Mouse (Mus musculus) liver, postnatal 0 days (tissue): ENCODE measurements around the gene Armc5. TPM values are rescaled to one million over a fixed set of nuclear protein-coding genes. Genes with fewer than 3 reads are reported as not detected.

Source experiments
- ATAC-seq: fragments of 200-750 bp; cut with Nextera tagmentation; 2 replicates; pipeline ENCODE4 v1.8.0; 2017; ENCODE audit warnings: mild to moderate bottlenecking, moderate library complexity
- DNase-seq: peaks from one replicate; pipeline ENCODE4 v3.0.0-alpha.2; 2016
- H3K27ac ChIP-seq: fragments of 300-500 bp; sonication (generic); 2 replicates; pipeline ENCODE4 v1.5.1; 2014; ENCODE audit warnings: antibody characterized with exemption, moderate library complexity, mild to moderate bottlenecking, low read depth
- H3K27me3 ChIP-seq: fragments of 300-500 bp; sonication (generic); 2 replicates; pipeline ENCODE4 v1.6.1; 2014; ENCODE audit warnings: low read length, control low read depth, mixed read lengths; ENCODE audit not compliant: insufficient read depth
- H3K36me3 ChIP-seq: fragments of 300-500 bp; sonication (generic); replicated peaks from 2 replicates; pipeline ENCODE4 v1.6.1; 2014; ENCODE audit warnings: mild to moderate bottlenecking, control low read depth, low read length, moderate library complexity, mixed read lengths; ENCODE audit not compliant: insufficient read depth
- H3K4me1 ChIP-seq: fragments of 300-500 bp; sonication (generic); 2 replicates; pipeline ENCODE4 v1.6.1; 2014; ENCODE audit warnings: antibody characterized with exemption, mild to moderate bottlenecking, control low read depth; ENCODE audit not compliant: insufficient read depth
- H3K4me2 ChIP-seq: fragments of 300-500 bp; sonication (generic); 2 replicates; pipeline ENCODE4 v1.6.1; 2014; ENCODE audit warnings: low read depth, mild to moderate bottlenecking, low read length, moderate library complexity, mixed read lengths
- H3K4me3 ChIP-seq: fragments of 300-500 bp; sonication (generic); 2 replicates; pipeline ENCODE4 v1.5.1; 2014; ENCODE audit warnings: low read depth, low read length
- H3K9ac ChIP-seq: fragments of 300-500 bp; sonication (generic); replicated peaks from 2 replicates; pipeline ENCODE4 v1.6.1; 2014; ENCODE audit warnings: mild to moderate bottlenecking, moderate library complexity
- H3K9me3 ChIP-seq: fragments of 300-500 bp; sonication (generic); 2 replicates; pipeline ENCODE4 v1.6.1; 2016; ENCODE audit warnings: mild to moderate bottlenecking, control low read depth, low read length, mixed read lengths
- CTCF ChIP-seq: sonication (generic); IDR thresholded peaks from 2 replicates; pipeline ENCODE4 v1.5.1; 2016; ENCODE audit warnings: antibody characterized with exemption, low read depth
- EP300 ChIP-seq: IDR thresholded peaks from 2 replicates; pipeline ENCODE4 v1.6.1; 2016; ENCODE audit warnings: antibody characterized with exemption, low read depth, mild to moderate bottlenecking
- WGBS: fragments of 180-500 bp; shearing (Covaris S2); extraction: QIAGEN DNeasy Blood & Tissue Kit; methylation state at CpG from one replicate; pipeline ENCODE4 v1.1.7; 2014; ENCODE audit not compliant: insufficient replicate concordance; 5-methylcytosine and 5-hydroxymethylcytosine counted together
- microRNA-seq: library from miRNA; unstranded; fragments of <30 nt; microRNA quantifications from one replicate; pipeline ENCODE4, GENCODE M21; 2016
- polyA plus RNA-seq: library from polyadenylated mRNA; unstranded; fragments of >200 nt; fragmentation: Nextera tagmentation; extraction: Ambion mirVana; gene quantifications from 2 replicates; pipeline ENCODE4 v1.2.1, GENCODE M21; 2015

The Armc5 gene
- polyA plus RNA-seq, 1 experiment from 2014 or later: 5.6 TPM

- TF ChIP-seq EP300 (no peak), CTCF (no peak)
- no peak overlapping the region for H3K9ac ChIP-seq
- peaks cover 39% of the 10 kb centered on the region for H3K36me3 ChIP-seq
- 88% methylated on average over 8 of the region's 8 CpGs for WGBS
- no peak overlapping the region for H3K27ac ChIP-seq
- no peaks in the 10 kb centered on the region for H3K9me3 ChIP-seq
- no peak overlapping the region for H3K4me2 ChIP-seq
- no peaks in the 10 kb centered on the region for H3K27me3 ChIP-seq
- DNase-seq (no peak), ATAC-seq (no peak)
- H3K4me3 ChIP-seq: no peak overlapping the region
- H3K4me1 ChIP-seq: peaks cover 24% of the 10 kb centered on the region
These were observed 47.9 kb downstream of the Armc5 start for GRCm38 (mm10) chr7:128285060-128285459.

GRCm38 (mm10) chr7:128288923-128289544, 51.9 kb downstream of the Armc5 start:
- peak overlapping the region; percentile 44 for H3K4me3 ChIP-seq
- H3K36me3 ChIP-seq: peaks cover 39% of the 10 kb centered on the region
- ATAC-seq: peak; percentile 96

More at GRCm38 (mm10) chr7:128288923-128289544, 51.9 kb downstream of the Armc5 start:
- Histone ChIP-seq H3K27me3 (no peaks in the 10 kb centered on the region), H3K4me2 (peak overlapping the region; percentile 71), H3K9ac (peak overlapping the region; percentile 62), H3K4me1 (peaks cover 30% of the 10 kb centered on the region), H3K9me3 (no peaks in the 10 kb centered on the region), H3K27ac (peak overlapping the region; percentile 84)
- peak; percentile 65 for DNase-seq
- WGBS: 39% methylated on average over 9 of the region's 9 CpGs
- TF ChIP-seq CTCF (peak; percentile 71), EP300 (peak; percentile 94)

Small RNA genes lying within 50 kb of the gene (microRNA-seq; reads per million reads assigned to microRNA genes)
- gene Mir3103: not detected

Other genes with a start within 250 kb of the Armc5 start
- gene Pycard, start 243.5 kb upstream of the Armc5 start, polyA plus RNA-seq: 25.8 TPM in 2 replicates
- 0.12 TPM in 1 of 2 replicates, not detected in the other for gene Trim72, start 233.4 kb upstream of the Armc5 start, polyA plus RNA-seq
- gene Itgam, start 174.7 kb upstream of the Armc5 start, polyA plus RNA-seq: 5.1 and 6.1 TPM in 2 replicates
- 0.51 TPM in 1 of 2 replicates, not detected in the other for gene Gm49368, start 174.7 kb upstream of the Armc5 start, polyA plus RNA-seq
- 0.26 and 0.34 TPM in 2 replicates for gene Itgax, start 107.8 kb upstream of the Armc5 start, polyA plus RNA-seq
- 0.28 and 0.31 TPM in 2 replicates for gene Itgad, start 83.0 kb upstream of the Armc5 start, polyA plus RNA-seq
- gene Cox6a2, start 31.0 kb upstream of the Armc5 start, polyA plus RNA-seq: 1.1 and 15.6 TPM in 2 replicates
- 1.7 and 2.2 TPM in 2 replicates for gene 9130023H24Rik, start 689 bp downstream of the Armc5 start, polyA plus RNA-seq
- gene Tgfb1i1, start 9.5 kb downstream of the Armc5 start, polyA plus RNA-seq: 10.1 and 10.4 TPM in 2 replicates
- gene Slc5a2, start 28.3 kb downstream of the Armc5 start, polyA plus RNA-seq: 1.3 and 1.8 TPM in 2 replicates
- 9.4 and 9.6 TPM in 2 replicates for gene BC017158, start 60.8 kb downstream of the Armc5 start, polyA plus RNA-seq
- 31.7 and 32.3 TPM in 2 replicates for gene Rgs10, start 181.4 kb downstream of the Armc5 start, polyA plus RNA-seq
- 10.2 and 11.5 TPM in 2 replicates for gene Tial1, start 224.4 kb downstream of the Armc5 start, polyA plus RNA-seq